Mouse (Mus musculus): ENCODE measurements at regions not wholly inside any gene's neighbourhood (a gene's known extent, or its start where the extent isn't known, plus 50 kb on each side); places are given as distances from the start of the nearest gene placed in this dataset.

- Histone ChIP-seq H3K36me3 (no peaks in the 10 kb centered on the region), H3K4me2 (replicated peaks) (no peak overlapping the region), H3K27ac (replicated peaks) (no peak overlapping the region), H3K27me3 (no peaks in the 10 kb centered on the region), H3K9me3 (0 out of 2 replicates have a peak, but pooled peaks cover 10% of the 10 kb centered on the region), H3K4me3 (no peak overlapping the region), H3K9ac (replicated peaks) (no peak overlapping the region), H3K4me1 (peaks cover 2% of the 10 kb centered on the region; the same call in 1 of the 2 replicates)
- WGBS: 88% methylated on average over 3 of the region's 3 CpGs
- ATAC-seq (ENCODE audit: low FRiP score, low read depth): no peak
Measured at GRCm38 (mm10) chr10:21483373-21483772, 106.3 kb downstream of the Aldh8a1 start.

GRCm38 (mm10) chr10:21488374-21488930, 104.5 kb upstream of the 1700020N01Rik start:
- Histone ChIP-seq H3K4me3 (no peak overlapping the region), H3K9me3 (no peaks in the 10 kb centered on the region), H3K9ac (replicated peaks) (no peak overlapping the region), H3K4me1 (no peaks in the 10 kb centered on the region), H3K27ac (replicated peaks) (no peak overlapping the region), H3K36me3 (no peaks in the 10 kb centered on the region), H3K4me2 (replicated peaks) (no peak overlapping the region), H3K27me3 (no peaks in the 10 kb centered on the region)
- WGBS: 87% methylated on average over 7 of the region's 7 CpGs
- ATAC-seq (ENCODE audit: low FRiP score, low read depth): no peak

GRCm38 (mm10) chr10:21490910-21491309, 102.0 kb upstream of the 1700020N01Rik start:
- no peak for ATAC-seq (ENCODE audit: low FRiP score, low read depth)
- Histone ChIP-seq H3K4me2 (replicated peaks) (no peak overlapping the region), H3K4me1 (no peaks in the 10 kb centered on the region), H3K9me3 (no peaks in the 10 kb centered on the region), H3K36me3 (no peaks in the 10 kb centered on the region), H3K27me3 (no peaks in the 10 kb centered on the region), H3K4me3 (no peak overlapping the region), H3K27ac (replicated peaks) (no peak overlapping the region), H3K9ac (replicated peaks) (no peak overlapping the region)
- 74% methylated on average over 8 of the region's 8 CpGs for WGBS

- no peak overlapping the region for H3K9ac ChIP-seq (replicated peaks)
- H3K4me3 ChIP-seq: no peak overlapping the region
- no peaks in the 10 kb centered on the region for H3K9me3 ChIP-seq
- ATAC-seq (ENCODE audit: low FRiP score, low read depth): no peak
- no peak overlapping the region for H3K27ac ChIP-seq (replicated peaks)
- H3K36me3 ChIP-seq: no peaks in the 10 kb centered on the region
- H3K4me2 ChIP-seq (replicated peaks): no peak overlapping the region
- H3K4me1 ChIP-seq: no peaks in the 10 kb centered on the region
- WGBS: 54% methylated on average over 7 of the region's 7 CpGs
- no peaks in the 10 kb centered on the region for H3K27me3 ChIP-seq
Measured at GRCm38 (mm10) chr10:21492254-21492894, 100.6 kb upstream of the 1700020N01Rik start.

GRCm38 (mm10) chr10:21494536-21494935, 98.4 kb upstream of the 1700020N01Rik start:
- Histone ChIP-seq H3K4me3 (no peak overlapping the region), H3K4me2 (replicated peaks) (no peak overlapping the region), H3K27me3 (no peaks in the 10 kb centered on the region), H3K9me3 (no peaks in the 10 kb centered on the region), H3K4me1 (no peaks in the 10 kb centered on the region), H3K27ac (replicated peaks) (no peak overlapping the region), H3K36me3 (no peaks in the 10 kb centered on the region), H3K9ac (replicated peaks) (no peak overlapping the region)
- ATAC-seq (ENCODE audit: low FRiP score, low read depth): no peak
- 16% methylated on average over 1 of the region's 1 CpGs for WGBS

GRCm38 (mm10) chr10:21497110-21497509, 95.8 kb upstream of the 1700020N01Rik start:
- H3K36me3 ChIP-seq: no peaks in the 10 kb centered on the region
- no peaks in the 10 kb centered on the region for H3K27me3 ChIP-seq
- H3K4me2 ChIP-seq (replicated peaks): no peak overlapping the region
- ATAC-seq (ENCODE audit: low FRiP score, low read depth): no peak
- H3K4me3 ChIP-seq: no peak overlapping the region
- WGBS: 86% methylated on average over 3 of the region's 3 CpGs
- H3K9ac ChIP-seq (replicated peaks): no peak overlapping the region
- H3K27ac ChIP-seq (replicated peaks): no peak overlapping the region
- no peaks in the 10 kb centered on the region for H3K9me3 ChIP-seq
- H3K4me1 ChIP-seq: no peaks in the 10 kb centered on the region

- no peak overlapping the region for H3K9ac ChIP-seq (replicated peaks)
- no peaks in the 10 kb centered on the region for H3K4me1 ChIP-seq
- H3K27me3 ChIP-seq: no peaks in the 10 kb centered on the region
- 92% methylated on average over 4 of the region's 4 CpGs for WGBS
- H3K4me3 ChIP-seq: no peak overlapping the region
- no peaks in the 10 kb centered on the region for H3K36me3 ChIP-seq
- H3K4me2 ChIP-seq (replicated peaks): no peak overlapping the region
- no peak overlapping the region for H3K27ac ChIP-seq (replicated peaks)
- no peak for ATAC-seq (ENCODE audit: low FRiP score, low read depth)
- H3K9me3 ChIP-seq: no peaks in the 10 kb centered on the region
Measured at GRCm38 (mm10) chr10:21498143-21498542, 94.8 kb upstream of the 1700020N01Rik start.

- no peak overlapping the region for H3K27ac ChIP-seq (replicated peaks)
- H3K36me3 ChIP-seq: no peaks in the 10 kb centered on the region
- H3K4me1 ChIP-seq: no peaks in the 10 kb centered on the region
- H3K9ac ChIP-seq (replicated peaks): no peak overlapping the region
- WGBS: 86% methylated on average over 4 of the region's 4 CpGs
- ATAC-seq (ENCODE audit: low FRiP score, low read depth): no peak
- H3K4me2 ChIP-seq (replicated peaks): no peak overlapping the region
- no peaks in the 10 kb centered on the region for H3K9me3 ChIP-seq
- H3K27me3 ChIP-seq: no peaks in the 10 kb centered on the region
- H3K4me3 ChIP-seq: no peak overlapping the region
Measured at GRCm38 (mm10) chr10:21501658-21502057, 91.3 kb upstream of the 1700020N01Rik start.

GRCm38 (mm10) chr10:21504431-21504830, 88.5 kb upstream of the 1700020N01Rik start:
- ATAC-seq (ENCODE audit: low FRiP score, low read depth): no peak
- no peak overlapping the region for H3K27ac ChIP-seq (replicated peaks)
- H3K9ac ChIP-seq (replicated peaks): no peak overlapping the region
- WGBS: 89% methylated on average over 3 of the region's 3 CpGs
- H3K4me2 ChIP-seq (replicated peaks): no peak overlapping the region
- no peaks in the 10 kb centered on the region for H3K9me3 ChIP-seq
- H3K4me3 ChIP-seq: no peak overlapping the region
- no peaks in the 10 kb centered on the region for H3K27me3 ChIP-seq
- no peaks in the 10 kb centered on the region for H3K36me3 ChIP-seq
- no peaks in the 10 kb centered on the region for H3K4me1 ChIP-seq

- Histone ChIP-seq H3K9ac (replicated peaks) (no peak overlapping the region), H3K4me1 (no peaks in the 10 kb centered on the region), H3K9me3 (no peaks in the 10 kb centered on the region), H3K27ac (replicated peaks) (no peak overlapping the region), H3K4me2 (replicated peaks) (no peak overlapping the region), H3K4me3 (no peak overlapping the region), H3K36me3 (no peaks in the 10 kb centered on the region), H3K27me3 (0 out of 2 replicates have a peak, but pooled peaks cover 4% of the 10 kb centered on the region)
- 68% methylated on average over 5 of the region's 5 CpGs for WGBS
- ATAC-seq (ENCODE audit: low FRiP score, low read depth): no peak
Measured at GRCm38 (mm10) chr10:21511386-21511785, 81.6 kb upstream of the 1700020N01Rik start.

GRCm38 (mm10) chr10:21512486-21512885, 80.5 kb upstream of the 1700020N01Rik start:
- no peaks in the 10 kb centered on the region for H3K36me3 ChIP-seq
- H3K4me3 ChIP-seq: no peak overlapping the region
- 0 out of 2 replicates have a peak, but pooled peaks cover 2% of the 10 kb centered on the region for H3K4me1 ChIP-seq
- no peak overlapping the region for H3K4me2 ChIP-seq (replicated peaks)
- no peaks in the 10 kb centered on the region for H3K9me3 ChIP-seq
- H3K27me3 ChIP-seq: 0 out of 2 replicates have a peak, but pooled peaks cover 4% of the 10 kb centered on the region
- no peak overlapping the region for H3K9ac ChIP-seq (replicated peaks)
- ATAC-seq (ENCODE audit: low FRiP score, low read depth): no peak
- H3K27ac ChIP-seq (replicated peaks): no peak overlapping the region
- 93% methylated on average over 13 of the region's 13 CpGs for WGBS

GRCm38 (mm10) chr10:21517721-21518120, 75.2 kb upstream of the 1700020N01Rik start:
- no peaks in the 10 kb centered on the region for H3K9me3 ChIP-seq
- H3K27ac ChIP-seq (replicated peaks): no peak overlapping the region
- 88% methylated on average over 6 of the region's 6 CpGs for WGBS
- no peak overlapping the region for H3K4me3 ChIP-seq
- H3K36me3 ChIP-seq: no peaks in the 10 kb centered on the region
- H3K4me1 ChIP-seq: 0 out of 2 replicates have a peak, but pooled peaks cover 2% of the 10 kb centered on the region
- no peaks in the 10 kb centered on the region for H3K27me3 ChIP-seq
- no peak overlapping the region for H3K4me2 ChIP-seq (replicated peaks)
- no peak overlapping the region for H3K9ac ChIP-seq (replicated peaks)
- no peak for ATAC-seq (ENCODE audit: low FRiP score, low read depth)

Data from midbrain, embryonic 12.5 days (tissue).